Mouse (Mus musculus) MEL (cell line): ENCODE measurements at regions not wholly inside any gene's neighbourhood (a gene's known extent, or its start where the extent isn't known, plus 50 kb on each side); places are given as distances from the start of the nearest gene placed in this dataset.

Source experiments
- CHD2 ChIP-seq: IDR thresholded peaks from 2 replicates; pipeline ENCODE4 v1.6.1; 2011; ENCODE audit warnings: low read length, improper control_type of control experiment
- CTCF ChIP-seq, 3 experiments: IDR thresholded peaks in 2 of 3; conservative IDR thresholded peaks in 1 of 3; 2 replicates each; pipeline ENCODE4 v1.5.1; 2011 to 2012; ENCODE audit warnings: low read length in 3 of 3, low read depth in 2 of 3, mild to moderate bottlenecking in 2 of 3, improper control_type of control experiment in 1 of 3, inconsistent platforms in 1 of 3, mixed read lengths in 1 of 3, moderate library complexity in 1 of 3; ENCODE audit not compliant: control insufficient read depth in 1 of 3, insufficient read depth in 1 of 3, poor library complexity in 1 of 3, severe bottlenecking in 1 of 3
- ETS1 ChIP-seq: IDR thresholded peaks from 2 replicates; pipeline ENCODE4 v1.6.1; 2012; ENCODE audit warnings: low read depth, mild to moderate bottlenecking, inconsistent platforms, low read length, improper control_type of control experiment, moderate library complexity
- GATA1 ChIP-seq: IDR thresholded peaks from 2 replicates; pipeline ENCODE4 v1.6.1; 2011; ENCODE audit warnings: low read depth, low read length, improper control_type of control experiment
- MYC ChIP-seq: IDR thresholded peaks from 2 replicates; pipeline ENCODE4 v1.6.1; 2011; ENCODE audit warnings: low read depth, mild to moderate bottlenecking, low read length, improper control_type of control experiment, moderate library complexity
- POLR2A ChIP-seq, 2 experiments: IDR thresholded peaks; 2 replicates each; pipeline ENCODE4 v1.6.1; 2011 to 2012; ENCODE audit warnings: low read length in 2 of 2, mild to moderate bottlenecking in 2 of 2, control low read depth in 1 of 2, improper control_type of control experiment in 1 of 2, low read depth in 1 of 2, moderate library complexity in 1 of 2; ENCODE audit not compliant: control insufficient read depth in 1 of 2, insufficient read depth in 1 of 2, poor library complexity in 1 of 2
- TBP ChIP-seq: IDR thresholded peaks from 2 replicates; pipeline ENCODE4 v1.8.0; 2011; ENCODE audit warnings: low read depth, low read length, improper control_type of control experiment
- ZNF384 ChIP-seq: IDR thresholded peaks from 2 replicates; pipeline ENCODE4 v1.6.1; 2012; ENCODE audit warnings: low read depth, mild to moderate bottlenecking, inconsistent platforms, low read length, improper control_type of control experiment

DNA sequence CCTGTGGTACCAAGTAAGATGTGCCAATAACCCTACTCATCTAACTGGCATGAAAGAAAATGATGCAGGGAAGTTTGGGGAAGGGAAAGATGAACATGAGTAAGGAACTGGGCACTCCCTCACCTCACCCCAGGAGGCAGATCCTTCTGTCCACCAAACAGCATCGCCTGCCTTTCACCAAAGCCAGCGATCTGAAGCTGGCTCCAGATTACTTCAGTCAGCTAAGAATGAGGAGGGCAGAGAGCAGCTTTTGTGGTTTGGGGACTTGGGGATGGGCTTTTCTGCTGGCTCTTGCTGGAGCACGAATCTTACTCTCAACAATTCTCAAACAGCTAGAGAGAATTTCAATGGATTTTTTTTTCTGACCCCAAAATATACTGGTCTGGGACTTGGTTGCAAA, 297.0 kb downstream of the Bcor start:
- no peak for TF ChIP-seq TBP
- no peak for TF ChIP-seq CHD2
- TF ChIP-seq CTCF (IDR thresholded peaks at IDR 0.05 in 2 of 3, conservative IDR thresholded peaks at IDR 0.05 in 1 of 3; ENCODE audit: control insufficient read depth in 1 of 3, insufficient read depth in 1 of 3, low read depth in 2 of 3, low read length in 3 of 3, poor library complexity in 1 of 3, severe bottlenecking in 1 of 3), result no peak
- TF ChIP-seq POLR2A (IDR thresholded peaks at IDR 0.05; ENCODE audit: control insufficient read depth in 1 of 2, insufficient read depth in 1 of 2, low read depth in 1 of 2, low read length in 2 of 2, poor library complexity in 1 of 2), result no peak
- TF ChIP-seq ETS1, result no peak
- no peak for TF ChIP-seq ZNF384
- TF ChIP-seq GATA1, result no peak
- TF ChIP-seq MYC, result no peak
